Mouse (Mus musculus) hindbrain, embryonic 11.5 days (tissue): ENCODE measurements around the gene Limk1. TPM values are rescaled to one million over a fixed set of nuclear protein-coding genes. Genes with fewer than 3 reads are reported as not detected.
"Not testable (repeated sequence)": the region's sequence is repeated elsewhere in the genome, so short reads cannot be mapped to it uniquely, and the experiment has no call there.

Experiments used
- ATAC-seq: fragments of 200-750 bp; cut with Nextera tagmentation; 2 replicates; pipeline ENCODE4 v1.8.0; 2017; ENCODE audit warnings: mild to moderate bottlenecking, moderate TSS enrichment, moderate library complexity; ENCODE audit not compliant: low FRiP score
- DNase-seq: peaks from one replicate; pipeline ENCODE4 v3.0.0-alpha.2; 2015; ENCODE audit warnings: low spot score
- H3K27ac ChIP-seq: fragments of 300-500 bp; sonication (generic); 2 replicates; pipeline ENCODE4 v1.5.1; 2014; ENCODE audit warnings: mild to moderate bottlenecking, low read depth, low read length
- H3K27me3 ChIP-seq: fragments of 300-500 bp; sonication (generic); 2 replicates; pipeline ENCODE4 v1.6.1; 2014; ENCODE audit warnings: mild to moderate bottlenecking, low read length, moderate library complexity, mixed read lengths; ENCODE audit not compliant: control insufficient read depth, insufficient read depth
- H3K36me3 ChIP-seq: fragments of 300-500 bp; sonication (generic); 2 replicates; pipeline ENCODE4 v1.6.1; 2014; ENCODE audit warnings: mild to moderate bottlenecking, low read length, moderate library complexity, mixed read lengths; ENCODE audit not compliant: control insufficient read depth, insufficient read depth
- H3K4me1 ChIP-seq: fragments of 300-500 bp; sonication (generic); replicated peaks from 2 replicates; pipeline ENCODE4 v1.6.1; 2014; ENCODE audit warnings: low read length, mixed read lengths; ENCODE audit not compliant: control insufficient read depth, insufficient read depth
- H3K4me2 ChIP-seq: fragments of 300-500 bp; sonication (generic); replicated peaks from 2 replicates; pipeline ENCODE4 v1.6.1; 2014; ENCODE audit warnings: mild to moderate bottlenecking, low read depth, low read length
- H3K4me3 ChIP-seq: fragments of 300-500 bp; sonication (generic); 2 replicates; pipeline ENCODE4 v1.5.1; 2014; ENCODE audit warnings: low read depth, low read length
- H3K9ac ChIP-seq: fragments of 300-500 bp; sonication (generic); 2 replicates; pipeline ENCODE4 v1.6.1; 2014; ENCODE audit warnings: low read depth, low read length
- H3K9me3 ChIP-seq: fragments of 300-500 bp; sonication (generic); 2 replicates; pipeline ENCODE4 v1.6.1; 2016; ENCODE audit warnings: low read length; ENCODE audit not compliant: control insufficient read depth
- WGBS: fragments of 180-500 bp; shearing (Covaris S2); extraction: QIAGEN DNeasy Blood & Tissue Kit; methylation state at CpG from one replicate; pipeline ENCODE4 v1.1.7; 2014; 5-methylcytosine and 5-hydroxymethylcytosine counted together
- polyA plus RNA-seq: library from polyadenylated mRNA; unstranded; fragments of >200 nt; fragmentation: Nextera tagmentation; extraction: Ambion mirVana; gene quantifications from 2 replicates; pipeline ENCODE4 v1.2.1, GENCODE M21; 2014

Limk1 gene
- polyA plus RNA-seq, 1 experiment from 2014 or later = 14.7 TPM

DNA sequence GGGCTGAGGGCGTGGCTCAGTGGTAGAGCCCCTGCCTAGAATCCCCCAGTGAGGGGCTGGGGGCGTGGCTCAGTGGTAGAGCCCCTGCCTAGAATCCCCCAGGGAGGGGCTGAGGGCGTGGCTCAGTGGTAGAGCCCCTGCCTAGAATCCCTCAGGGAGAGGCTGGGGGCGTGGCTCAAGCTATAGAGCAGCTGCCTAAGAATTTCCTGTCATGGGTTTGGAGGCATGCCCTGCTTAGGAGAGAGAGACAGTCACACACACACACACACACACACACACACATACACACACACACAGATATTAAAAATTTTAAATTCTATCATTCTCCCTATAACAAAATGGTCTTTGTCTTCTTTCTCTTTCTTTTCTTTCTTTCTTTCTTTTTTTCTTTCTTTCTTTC, 39.4 kb downstream of the Limk1 start:
- H3K4me3 ChIP-seq, DNase-seq, H3K4me2 ChIP-seq, H3K4me1 ChIP-seq, H3K9me3 ChIP-seq, ATAC-seq, H3K36me3 ChIP-seq, H3K27me3 ChIP-seq, H3K9ac ChIP-seq, H3K27ac ChIP-seq: not testable (repeated sequence)
- 79% methylated on average over 3 of the region's 4 CpGs for WGBS

DNA sequence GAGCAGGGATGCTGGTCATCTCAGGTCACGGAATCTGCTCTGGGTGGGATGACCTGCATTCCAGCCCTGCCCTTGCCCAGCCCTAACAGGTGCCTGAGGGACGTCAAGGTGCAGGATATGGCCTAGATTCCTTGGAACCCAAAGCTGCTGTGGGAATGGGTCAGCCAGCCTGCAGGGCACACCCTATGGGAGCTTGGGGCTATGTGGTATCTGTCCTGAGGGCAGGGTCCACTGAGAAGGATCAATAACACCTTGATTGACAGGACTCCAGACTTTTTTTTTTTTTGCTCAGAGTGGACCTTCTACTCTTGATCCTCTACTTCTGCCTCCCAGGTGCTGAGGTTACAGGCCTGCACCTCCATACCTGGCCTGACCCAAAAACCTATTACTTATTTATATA, 41.0 kb downstream of the Limk1 start:
- H3K27me3 ChIP-seq = no peaks in the 10 kb centered on the region
- no peaks in the 10 kb centered on the region for H3K9me3 ChIP-seq
- H3K27ac ChIP-seq = no peak overlapping the region
- H3K4me1 ChIP-seq = no peaks in the 10 kb centered on the region
- no peaks in the 10 kb centered on the region for H3K36me3 ChIP-seq
- 78% methylated on average over 2 of the region's 2 CpGs for WGBS
- DNase-seq (no peak), ATAC-seq (no peak)
- H3K4me2 ChIP-seq = no peak overlapping the region
- no peak overlapping the region for H3K4me3 ChIP-seq
- H3K9ac ChIP-seq = no peak overlapping the region

DNA sequence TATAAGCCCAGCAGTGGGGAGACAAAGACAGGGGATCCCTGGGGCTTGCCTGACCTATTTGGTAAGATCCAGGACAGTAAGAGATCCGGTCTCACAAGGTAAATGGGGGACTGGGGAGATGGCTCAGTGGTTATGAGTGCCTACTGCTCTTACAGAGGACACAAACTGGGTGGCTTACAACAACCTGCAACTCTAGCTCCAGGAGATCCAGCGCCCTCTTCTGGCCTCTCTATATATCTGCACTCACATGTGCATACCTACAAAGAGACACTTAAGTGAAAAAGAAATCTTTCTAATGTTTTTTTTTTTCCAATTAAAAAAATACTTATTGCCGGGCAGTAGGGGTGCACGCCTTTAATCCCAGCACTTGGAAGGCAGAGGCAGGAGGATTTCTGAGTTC, 41.9 kb downstream of the Limk1 start:
- no peaks in the 10 kb centered on the region for H3K4me1 ChIP-seq
- H3K4me2 ChIP-seq = no peak overlapping the region
- H3K36me3 ChIP-seq = no peaks in the 10 kb centered on the region
- no peak overlapping the region for H3K9ac ChIP-seq
- no peaks in the 10 kb centered on the region for H3K9me3 ChIP-seq
- ATAC-seq (no peak), DNase-seq (no peak)
- no peaks in the 10 kb centered on the region for H3K27me3 ChIP-seq
- 72% methylated on average over 4 of the region's 4 CpGs for WGBS
- no peak overlapping the region for H3K27ac ChIP-seq
- H3K4me3 ChIP-seq = no peak overlapping the region

GRCm38 (mm10) chr5:134644643-134645118, 43.7 kb downstream of the Limk1 start:
- H3K36me3 ChIP-seq = no peaks in the 10 kb centered on the region
- no peaks in the 10 kb centered on the region for H3K9me3 ChIP-seq
- no peak overlapping the region for H3K27ac ChIP-seq
- DNase-seq (no peak), ATAC-seq (no peak)
- H3K4me2 ChIP-seq = no peak overlapping the region
- H3K4me1 ChIP-seq = no peaks in the 10 kb centered on the region
- 79% methylated on average over 8 of the region's 8 CpGs for WGBS
- no peak overlapping the region for H3K4me3 ChIP-seq
- H3K27me3 ChIP-seq = no peaks in the 10 kb centered on the region
- H3K9ac ChIP-seq = no peak overlapping the region

DNA sequence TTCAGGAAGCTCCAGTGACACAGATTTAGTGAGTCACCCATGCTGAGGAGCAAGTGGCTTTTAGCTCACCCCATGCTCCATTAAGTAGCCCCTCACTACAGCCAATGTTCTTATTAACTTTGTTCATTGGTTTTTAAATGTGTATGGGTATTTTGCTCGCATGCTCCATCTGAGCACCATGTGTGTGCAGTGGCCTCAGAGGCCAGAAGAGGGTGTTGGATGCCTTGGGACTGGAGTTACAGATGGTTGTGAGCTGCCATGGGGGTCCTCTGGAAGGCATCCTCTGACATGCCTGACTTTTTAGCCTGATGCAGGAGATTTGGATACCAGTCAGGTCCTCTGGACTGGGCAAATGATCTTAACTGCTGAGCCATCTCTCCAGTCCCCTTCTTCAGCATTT, 44.3 kb downstream of the Limk1 start:
- ATAC-seq (no peak), DNase-seq (no peak)
- no peak overlapping the region for H3K4me2 ChIP-seq
- no peaks in the 10 kb centered on the region for H3K36me3 ChIP-seq
- no peak overlapping the region for H3K4me3 ChIP-seq
- no peaks in the 10 kb centered on the region for H3K4me1 ChIP-seq
- H3K27ac ChIP-seq = no peak overlapping the region
- no peak overlapping the region for H3K9ac ChIP-seq
- no peaks in the 10 kb centered on the region for H3K27me3 ChIP-seq
- no peaks in the 10 kb centered on the region for H3K9me3 ChIP-seq
- 84% methylated on average over 1 of the region's 1 CpGs for WGBS

GRCm38 (mm10) chr5:134640371-134640770, 48.0 kb downstream of the Limk1 start:
- no peak overlapping the region for H3K4me3 ChIP-seq
- ATAC-seq (no peak), DNase-seq (no peak)
- WGBS = 84% methylated on average over 3 of the region's 3 CpGs
- no peak overlapping the region for H3K9ac ChIP-seq
- no peaks in the 10 kb centered on the region for H3K4me1 ChIP-seq
- H3K4me2 ChIP-seq = no peak overlapping the region
- no peaks in the 10 kb centered on the region for H3K27me3 ChIP-seq
- H3K27ac ChIP-seq = no peak overlapping the region
- no peaks in the 10 kb centered on the region for H3K9me3 ChIP-seq
- H3K36me3 ChIP-seq = peaks cover 3% of the 10 kb centered on the region; the same call in 1 of the 2 replicates

DNA sequence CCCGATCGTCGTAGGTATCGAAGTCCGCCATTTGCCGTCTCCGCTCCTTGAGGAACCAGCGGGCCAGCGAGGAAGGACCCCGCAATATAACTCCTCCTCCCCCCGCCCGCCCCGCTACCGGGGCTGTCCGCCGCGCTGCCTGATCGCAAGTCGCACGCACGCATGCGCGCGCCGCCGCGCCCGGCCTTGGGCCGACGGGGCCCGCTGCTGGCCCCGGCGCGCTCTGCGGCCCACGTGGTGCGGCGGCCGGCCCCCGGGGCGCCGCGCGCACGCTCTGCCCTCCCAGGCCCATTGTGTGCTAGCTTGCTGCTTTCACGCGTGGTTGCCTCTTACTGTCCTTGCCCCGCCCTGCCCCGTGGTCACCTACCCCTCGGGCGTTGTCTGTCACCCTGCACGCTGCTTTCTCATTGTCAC, 49.1 kb downstream of the Limk1 start, which contains the start of gene Eif4h:
TSS of gene Eif4h (minus strand) at position 222 of the 414 bp plus-strand sequence.
- H3K4me1 ChIP-seq = no peaks in the 10 kb centered on the region
- H3K27me3 ChIP-seq = no peaks in the 10 kb centered on the region
- H3K9me3 ChIP-seq = no peaks in the 10 kb centered on the region
- peaks cover 3% of the 10 kb centered on the region; the same call in 1 of the 2 replicates for H3K36me3 ChIP-seq
- DNase-seq = peak; percentile 99
- ATAC-seq = peak; percentile 97
- peak within 1 kb of the TSS; percentile 85 for H3K27ac ChIP-seq
- peak within 1 kb of the TSS; percentile 97 for H3K4me3 ChIP-seq
- peak within 1 kb of the TSS; percentile 98 for H3K9ac ChIP-seq
- 0% methylated on average over 35 of the region's 52 CpGs for WGBS
- peak within 1 kb of the TSS; percentile 62 for H3K4me2 ChIP-seq

- DNase-seq (no peak), ATAC-seq (peak; percentile 79)
- Histone ChIP-seq H3K9ac (peak overlapping the region; percentile 98), H3K27me3 (no peaks in the 10 kb centered on the region), H3K9me3 (no peaks in the 10 kb centered on the region), H3K27ac (peak overlapping the region; percentile 85), H3K4me2 (peak overlapping the region; percentile 62), H3K36me3 (peaks cover 3% of the 10 kb centered on the region; the same call in 1 of the 2 replicates), H3K4me1 (no peaks in the 10 kb centered on the region), H3K4me3 (peak overlapping the region; percentile 97)
- under 1% methylated on average over 69 of the region's 85 CpGs for WGBS
Measured at GRCm38 (mm10) chr5:134638461-134639268, 49.7 kb downstream of the Limk1 start.
